Mouse (Mus musculus): ENCODE data around the gene Olfr123. TPM values are rescaled to one million over a fixed set of nuclear protein-coding genes. Genes with fewer than 3 reads are reported as not detected.

Olfr123 gene
- total RNA-seq (2015) (not detected in 2 replicates), total RNA-seq (2017) (not detected in 2 replicates)

DNA sequence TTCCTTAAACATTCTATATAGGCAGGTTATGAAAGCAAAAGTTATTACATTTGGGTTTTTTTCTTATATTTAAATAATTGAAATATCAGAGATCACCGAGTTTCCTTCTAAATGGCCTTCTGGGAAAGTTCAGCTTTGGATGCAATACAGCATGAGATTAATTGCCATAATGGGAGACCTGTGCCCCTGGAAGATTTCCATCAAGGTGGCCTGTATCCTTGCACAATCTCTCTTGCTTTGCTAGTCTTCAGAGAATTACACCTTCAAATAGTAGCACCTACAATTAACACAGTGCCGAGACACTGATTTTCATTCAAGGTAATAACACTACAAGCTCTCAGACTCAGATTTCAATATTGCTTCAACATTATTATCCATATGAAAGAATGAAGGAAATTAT, at the start of gene Olfr123:
Gene Olfr123, plus strand, starts transcription at position 301 of the 400 bp plus-strand sequence.
- no peak for ATAC-seq (ENCODE audit: poor library complexity, severe bottlenecking)

DNA sequence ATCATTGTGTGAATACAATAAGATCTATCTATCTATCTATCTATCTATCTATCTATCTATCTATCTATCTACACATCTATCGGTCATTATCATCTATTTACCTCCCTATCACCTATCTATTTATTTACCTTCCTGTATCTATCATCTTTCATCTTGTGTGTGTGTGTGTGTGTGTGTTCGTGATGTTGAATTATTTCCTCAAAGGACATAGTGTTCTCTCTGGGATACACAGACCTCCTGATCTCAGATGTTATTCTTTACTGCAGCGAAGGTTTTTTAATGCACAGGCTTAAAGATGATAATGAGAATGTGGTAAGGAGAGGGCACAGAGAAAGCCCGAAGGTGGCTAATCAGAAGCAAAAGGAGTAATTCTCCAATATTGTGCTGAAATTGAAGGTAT, 25.0 kb upstream of the Olfr123 start, which contains the start of gene Olfr122:
Gene Olfr122, plus strand, starts transcription at position 301 of the 400 bp plus-strand sequence.
- ATAC-seq (ENCODE audit: poor library complexity, severe bottlenecking) = no peak

DNA sequence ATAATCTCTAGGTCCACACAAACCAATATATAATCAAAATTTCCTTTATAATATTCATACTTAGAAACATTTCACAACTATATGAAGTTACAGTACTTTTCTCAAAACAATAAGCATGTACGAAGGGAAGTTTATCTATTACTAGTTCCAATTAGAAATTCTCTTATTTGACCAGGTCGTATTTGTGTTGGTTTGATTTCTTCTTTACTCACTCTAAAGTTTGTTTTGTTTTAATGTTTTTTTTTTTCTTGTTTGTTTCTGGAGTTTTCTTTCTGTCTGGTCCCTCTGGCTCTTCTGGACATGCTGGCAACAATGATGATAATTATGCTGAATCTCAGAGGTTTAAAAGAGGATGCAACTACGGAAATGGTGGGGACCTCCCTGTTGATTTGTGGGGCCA, 6.3 kb downstream of the Olfr123 start, which contains the start of gene Olfr124:
Gene Olfr124, plus strand, starts transcription at position 301 of the 400 bp plus-strand sequence.
- no peak for ATAC-seq (ENCODE audit: poor library complexity, severe bottlenecking)

DNA sequence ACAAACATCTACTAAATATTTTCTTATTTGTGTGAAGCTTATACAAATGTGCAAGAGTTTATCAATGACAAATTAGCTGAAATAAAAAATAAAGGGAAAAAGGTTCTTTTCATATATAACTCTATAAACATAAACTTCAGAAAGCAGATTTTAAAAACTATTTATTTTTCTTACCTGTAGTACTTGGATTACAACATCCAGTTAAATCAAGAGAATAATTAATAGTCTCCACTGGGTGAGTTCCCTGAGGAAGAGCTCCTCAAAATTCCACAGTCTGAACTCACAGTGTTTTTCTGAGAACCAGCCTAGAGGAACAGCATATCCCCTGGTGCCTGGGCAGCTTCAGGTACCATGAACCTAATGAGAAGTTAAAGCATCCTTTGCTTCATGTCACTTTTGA, 39.3 kb downstream of the Olfr123 start, which contains the start of gene Olfr125:
Gene Olfr125, plus strand, starts transcription at position 301 of the 400 bp plus-strand sequence.
- no peak for ATAC-seq (ENCODE audit: poor library complexity, severe bottlenecking)

DNA sequence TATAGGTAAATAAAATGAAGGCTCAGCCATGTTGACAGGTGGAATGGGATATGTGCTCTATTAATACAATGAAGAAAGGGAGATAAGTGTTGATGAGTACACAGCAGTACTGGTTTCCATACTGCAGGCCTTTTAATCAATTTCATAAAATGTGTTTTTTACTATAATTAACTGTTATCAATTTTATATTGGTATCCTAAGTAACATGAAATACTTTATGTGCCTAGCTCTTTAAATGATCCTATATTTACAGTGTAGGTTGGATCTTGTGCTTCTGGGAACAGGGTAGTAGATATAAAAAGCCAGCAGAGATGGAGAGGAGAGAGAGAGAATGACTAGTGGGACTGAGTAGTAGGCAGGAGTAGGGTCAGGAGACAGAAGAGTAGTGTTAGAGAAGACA, 53.9 kb downstream of the Olfr123 start, which contains the start of gene Olfr126:
Gene Olfr126, plus strand, starts transcription at position 301 of the 400 bp plus-strand sequence.
- no peak for ATAC-seq (ENCODE audit: poor library complexity, severe bottlenecking)

Other genes starting within 250 kb of the Olfr123 start
- gene Olfr112, start 224.1 kb upstream of the Olfr123 start, total RNA-seq (2015) = not detected in 2 replicates
- gene Olfr112, start 224.1 kb upstream of the Olfr123 start, total RNA-seq (2017) = not detected in 2 replicates
- not detected in 2 replicates for gene Olfr113, start 215.9 kb upstream of the Olfr123 start, total RNA-seq (2015)
- gene Olfr113, start 215.9 kb upstream of the Olfr123 start, total RNA-seq (2017) = not detected in 2 replicates
- not detected in 2 replicates for gene Olfr114, start 200.8 kb upstream of the Olfr123 start, total RNA-seq (2015)
- gene Olfr114, start 200.8 kb upstream of the Olfr123 start, total RNA-seq (2017) = not detected in 2 replicates
- not detected in 2 replicates for gene Olfr115, start 166.4 kb upstream of the Olfr123 start, total RNA-seq (2015)
- not detected in 2 replicates for gene Olfr115, start 166.4 kb upstream of the Olfr123 start, total RNA-seq (2017)
- not detected in 2 replicates for gene Olfr116, start 166.3 kb upstream of the Olfr123 start, total RNA-seq (2015)
- gene Olfr116, start 166.3 kb upstream of the Olfr123 start, total RNA-seq (2017) = not detected in 2 replicates
- not detected in 2 replicates for gene Olfr117, start 129.7 kb upstream of the Olfr123 start, total RNA-seq (2015)
- gene Olfr117, start 129.7 kb upstream of the Olfr123 start, total RNA-seq (2017) = not detected in 2 replicates
- gene Olfr118, start 126.5 kb upstream of the Olfr123 start, total RNA-seq (2015) = not detected in 2 replicates
- gene Olfr118, start 126.5 kb upstream of the Olfr123 start, total RNA-seq (2017) = not detected in 2 replicates
- gene Olfr119, start 97.0 kb upstream of the Olfr123 start, total RNA-seq (2015) = not detected in 2 replicates
- gene Olfr119, start 97.0 kb upstream of the Olfr123 start, total RNA-seq (2017) = not detected in 2 replicates
- not detected in 2 replicates for gene Olfr120, start 71.7 kb upstream of the Olfr123 start, total RNA-seq (2015)
- not detected in 2 replicates for gene Olfr120, start 71.7 kb upstream of the Olfr123 start, total RNA-seq (2017)
- gene Olfr121, start 44.7 kb upstream of the Olfr123 start, total RNA-seq (2015) = not detected in 2 replicates
- gene Olfr121, start 44.7 kb upstream of the Olfr123 start, total RNA-seq (2017) = not detected in 2 replicates
- not detected in 2 replicates for gene Olfr122, start 24.9 kb upstream of the Olfr123 start, total RNA-seq (2015)
- not detected in 2 replicates for gene Olfr122, start 24.9 kb upstream of the Olfr123 start, total RNA-seq (2017)
- gene Olfr124, start 6.4 kb downstream of the Olfr123 start, total RNA-seq (2015) = not detected in 2 replicates
- not detected in 2 replicates for gene Olfr124, start 6.4 kb downstream of the Olfr123 start, total RNA-seq (2017)
- not detected in 2 replicates for gene Olfr125, start 39.4 kb downstream of the Olfr123 start, total RNA-seq (2015)
- not detected in 2 replicates for gene Olfr125, start 39.4 kb downstream of the Olfr123 start, total RNA-seq (2017)
- not detected in 2 replicates for gene Olfr126, start 54.0 kb downstream of the Olfr123 start, total RNA-seq (2015)
- gene Olfr126, start 54.0 kb downstream of the Olfr123 start, total RNA-seq (2017) = not detected in 2 replicates
- not detected in 2 replicates for gene Olfr127, start 106.9 kb downstream of the Olfr123 start, total RNA-seq (2015)
- not detected in 2 replicates for gene Olfr127, start 106.9 kb downstream of the Olfr123 start, total RNA-seq (2017)
- gene Olfr128, start 127.0 kb downstream of the Olfr123 start, total RNA-seq (2015) = not detected in 2 replicates
- not detected in 2 replicates for gene Olfr128, start 127.0 kb downstream of the Olfr123 start, total RNA-seq (2017)
- not detected in 2 replicates for gene Olfr761, start 159.6 kb downstream of the Olfr123 start, total RNA-seq (2015)
- not detected in 2 replicates for gene Olfr761, start 159.6 kb downstream of the Olfr123 start, total RNA-seq (2017)

Measured in megakaryocyte, adult 5-6 weeks (primary cell).